Mouse (Mus musculus) testis, postnatal 14 days (tissue): ENCODE measurements around the gene Wdr5.

Experiments
- DNase-seq: peaks from one replicate; pipeline ENCODE4 v3.0.0; 2021; ENCODE audit warnings: low spot score

Wdr5 gene

GRCm38 (mm10) chr2:27514639-27515328, at the start of gene Wdr5:
Gene Wdr5 (plus strand): TSS chr2:27515157.
- DNase-seq = peak; percentile 97

GRCm38 (mm10) chr2:27469292-27469990, 45.5 kb upstream of the Wdr5 start:
- no peak for DNase-seq

- no peak for DNase-seq
Observed at GRCm38 (mm10) chr2:27469991-27470355, 45.0 kb upstream of the Wdr5 start.

GRCm38 (mm10) chr2:27470535-27470934, 44.4 kb upstream of the Wdr5 start:
- no peak for DNase-seq

GRCm38 (mm10) chr2:27471170-27471584, 43.8 kb upstream of the Wdr5 start:
- no peak for DNase-seq

GRCm38 (mm10) chr2:27473061-27473765, 41.7 kb upstream of the Wdr5 start:
- DNase-seq = no peak

GRCm38 (mm10) chr2:27473911-27474310, 41.0 kb upstream of the Wdr5 start:
- no peak for DNase-seq

GRCm38 (mm10) chr2:27474621-27475484, 40.1 kb upstream of the Wdr5 start:
- peak; percentile 45 for DNase-seq

- peak; percentile 93 for DNase-seq
Observed at GRCm38 (mm10) chr2:27475495-27476302, 39.3 kb upstream of the Wdr5 start.

GRCm38 (mm10) chr2:27476303-27477192, 38.4 kb upstream of the Wdr5 start:
- no peak for DNase-seq

- no peak for DNase-seq
Observed at GRCm38 (mm10) chr2:27479821-27480220, 35.1 kb upstream of the Wdr5 start.

- DNase-seq = no peak
Observed at GRCm38 (mm10) chr2:27480367-27480766, 34.6 kb upstream of the Wdr5 start.

GRCm38 (mm10) chr2:27482265-27482861, 32.6 kb upstream of the Wdr5 start:
- no peak for DNase-seq

- no peak for DNase-seq
Observed at GRCm38 (mm10) chr2:27486725-27487124, 28.2 kb upstream of the Wdr5 start.

GRCm38 (mm10) chr2:27487336-27488049, 27.5 kb upstream of the Wdr5 start:
- DNase-seq = no peak

- no peak for DNase-seq
Observed at GRCm38 (mm10) chr2:27488362-27488761, 26.6 kb upstream of the Wdr5 start.

- no peak for DNase-seq
Observed at GRCm38 (mm10) chr2:27490939-27491338, 24.0 kb upstream of the Wdr5 start.

- no peak for DNase-seq
Observed at GRCm38 (mm10) chr2:27493971-27494370, 21.0 kb upstream of the Wdr5 start.

GRCm38 (mm10) chr2:27496391-27497028, 18.4 kb upstream of the Wdr5 start:
- DNase-seq = no peak
